Mouse (Mus musculus): Measurements from ENCODE around the gene Psme4.

DNA sequence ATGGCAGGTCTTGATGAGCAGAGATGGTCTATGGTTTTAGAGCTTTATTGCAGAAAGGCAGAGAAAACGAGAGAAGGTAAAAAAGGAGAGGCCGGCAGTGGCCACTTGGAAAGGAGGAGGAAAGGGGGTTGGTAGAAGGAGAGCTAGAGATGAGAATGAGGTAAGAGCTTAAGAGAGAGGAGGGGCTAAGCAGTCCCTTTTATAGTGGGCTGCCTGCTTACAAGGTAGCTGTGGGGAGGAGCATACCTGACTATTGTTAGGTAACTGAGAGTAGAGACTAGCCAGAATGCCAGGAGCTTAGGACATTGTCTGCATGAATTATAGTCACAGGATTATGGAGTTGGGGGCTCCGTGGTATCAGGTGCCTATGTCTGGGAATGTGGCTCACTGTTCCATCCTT, 14.0 kb downstream of the Psme4 start:
- TF ChIP-seq CTCF (IDR thresholded peaks at IDR 0.05; ENCODE audit: borderline replicate concordance, extremely low read depth, insufficient read depth, insufficient read length): no peak
- TF ChIP-seq POLR2A (IDR thresholded peaks at IDR 0.05; ENCODE audit: borderline replicate concordance, extremely low read depth, insufficient read depth, insufficient read length, poor library complexity, severe bottlenecking): no peak
